Mouse (Mus musculus): ENCODE measurements around the gene Gm4131. TPM values are rescaled to one million over a fixed set of nuclear protein-coding genes. Genes with fewer than 3 reads are reported as not detected.
A peak's percentile ranks its signal among the peaks of the same experiment; 100 is the strongest.

Gene Gm4131
- polyA plus RNA-seq, 1 experiment, result 1.6 TPM

DNA sequence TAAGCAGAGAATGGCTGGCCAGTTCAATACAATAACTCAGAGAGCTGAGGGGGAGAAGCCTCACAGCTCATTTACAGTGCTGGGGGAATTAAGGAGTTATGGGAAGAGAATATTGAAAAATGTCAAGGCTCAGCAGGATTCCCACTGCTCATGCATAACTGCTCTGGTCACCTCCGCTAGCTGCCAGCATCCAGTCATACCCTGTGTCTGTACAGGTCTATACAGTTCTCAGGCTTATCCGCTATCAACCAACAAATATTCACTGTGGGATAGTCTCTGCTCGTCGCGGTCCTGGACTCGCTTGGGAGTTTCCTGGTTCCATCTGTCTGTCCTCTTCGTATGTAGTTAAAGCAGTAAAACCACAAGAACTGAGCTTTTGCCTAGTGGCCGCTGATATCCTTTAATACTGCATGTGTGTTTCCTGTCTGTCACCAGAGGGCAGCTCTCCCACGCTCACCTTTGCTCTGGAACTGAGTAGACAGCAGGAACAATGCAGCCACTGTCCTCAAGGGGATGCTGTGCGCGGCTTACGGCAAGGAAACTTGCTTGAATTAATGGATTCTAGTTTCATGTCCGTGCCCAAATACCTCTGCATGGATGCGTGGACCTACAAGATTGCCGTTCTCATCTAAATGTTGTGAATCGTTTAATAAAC lies 74.4 kb downstream of the Gm4131 start:
- no peaks in the 10 kb centered on the region for H3K36me3 ChIP-seq (ENCODE audit: control insufficient read depth, insufficient read depth, low read length)
- WGBS, result 27% methylated on average over 16 of the region's 16 CpGs
- peak; percentile 84 for DNase-seq
- peak; percentile 100; the same call in 1 of the 2 replicates for TF ChIP-seq CTCF (conservative IDR thresholded peaks at IDR 0.05; ENCODE audit: insufficient read depth, insufficient read length, low read depth, low read length)
- TF ChIP-seq POLR2A (IDR thresholded peaks at IDR 0.05; ENCODE audit: low read depth, low read length), result no peak
- H3K27me3 ChIP-seq (replicated peaks; ENCODE audit: control insufficient read depth, insufficient read depth, low read length), result no peaks in the 10 kb centered on the region
- H3K27ac ChIP-seq (ENCODE audit: insufficient read depth, low read depth, low read length), result no peak overlapping the region
- no peak overlapping the region for H3K4me3 ChIP-seq (ENCODE audit: insufficient read depth, low read depth, low read length)
- H3K4me1 ChIP-seq (ENCODE audit: control insufficient read depth, insufficient read depth, low read length), result no peaks in the 10 kb centered on the region

DNA sequence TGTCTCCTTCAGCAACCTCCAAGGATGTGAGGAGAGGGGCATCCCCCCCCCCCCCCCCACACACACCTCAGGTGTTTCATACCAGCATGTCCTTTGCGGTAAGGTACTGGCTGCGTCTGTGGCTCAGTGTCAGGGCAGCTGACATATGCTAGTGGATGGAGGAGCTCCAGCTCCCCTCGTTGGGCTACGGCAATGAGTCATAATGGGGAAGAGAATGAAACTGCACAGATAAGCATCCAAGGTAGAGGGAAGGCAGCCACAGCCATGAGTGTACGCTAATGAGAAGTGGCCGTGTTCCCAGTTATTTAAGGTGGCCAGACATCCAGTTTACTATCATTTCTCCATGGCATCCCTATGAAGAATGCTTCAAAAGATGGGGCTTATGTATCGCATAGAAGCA lies 78.5 kb downstream of the Gm4131 start:
- 88% methylated on average over 7 of the region's 7 CpGs for WGBS
- Histone ChIP-seq H3K4me1 (ENCODE audit: control insufficient read depth, insufficient read depth, low read length) (no peaks in the 10 kb centered on the region), H3K4me3 (ENCODE audit: insufficient read depth, low read depth, low read length) (no peak overlapping the region), H3K27me3 (replicated peaks; ENCODE audit: control insufficient read depth, insufficient read depth, low read length) (no peaks in the 10 kb centered on the region), H3K36me3 (ENCODE audit: control insufficient read depth, insufficient read depth, low read length) (no peaks in the 10 kb centered on the region), H3K27ac (ENCODE audit: insufficient read depth, low read depth, low read length) (no peak overlapping the region)
- TF ChIP-seq CTCF (conservative IDR thresholded peaks at IDR 0.05; ENCODE audit: insufficient read depth, insufficient read length, low read depth, low read length) (no peak), POLR2A (IDR thresholded peaks at IDR 0.05; ENCODE audit: low read depth, low read length) (no peak)
- no peak for DNase-seq

DNA sequence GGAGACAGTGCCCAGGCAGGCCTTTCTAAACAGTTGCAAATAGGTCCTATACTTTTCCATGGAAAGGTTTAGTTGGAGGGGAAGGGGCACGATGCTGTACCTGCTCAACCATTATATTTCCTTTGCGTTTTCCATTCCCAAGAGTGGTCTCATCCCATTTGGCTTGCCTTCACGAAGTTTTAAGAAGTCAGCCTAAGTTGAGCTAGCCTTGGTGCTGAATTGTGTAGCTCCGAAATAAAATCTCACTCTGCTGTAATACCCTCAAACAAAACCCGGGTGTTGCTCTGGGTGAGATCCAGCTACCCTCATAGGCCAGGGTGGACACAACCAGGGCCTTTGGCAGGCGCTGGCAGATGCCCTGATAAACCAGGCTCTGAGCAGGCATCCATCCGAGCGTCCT lies 85.3 kb downstream of the Gm4131 start:
- H3K27me3 ChIP-seq (replicated peaks; ENCODE audit: control insufficient read depth, insufficient read depth, low read length), result no peaks in the 10 kb centered on the region
- no peak overlapping the region for H3K27ac ChIP-seq (ENCODE audit: insufficient read depth, low read depth, low read length)
- 33% methylated on average over 8 of the region's 8 CpGs for WGBS
- H3K4me1 ChIP-seq (ENCODE audit: control insufficient read depth, insufficient read depth, low read length), result no peaks in the 10 kb centered on the region
- H3K36me3 ChIP-seq (ENCODE audit: control insufficient read depth, insufficient read depth, low read length), result no peaks in the 10 kb centered on the region
- no peak for DNase-seq
- no peak for TF ChIP-seq POLR2A (IDR thresholded peaks at IDR 0.05; ENCODE audit: low read depth, low read length)
- TF ChIP-seq CTCF (conservative IDR thresholded peaks at IDR 0.05; ENCODE audit: insufficient read depth, insufficient read length, low read depth, low read length), result no peak
- no peak overlapping the region for H3K4me3 ChIP-seq (ENCODE audit: insufficient read depth, low read depth, low read length)

DNA sequence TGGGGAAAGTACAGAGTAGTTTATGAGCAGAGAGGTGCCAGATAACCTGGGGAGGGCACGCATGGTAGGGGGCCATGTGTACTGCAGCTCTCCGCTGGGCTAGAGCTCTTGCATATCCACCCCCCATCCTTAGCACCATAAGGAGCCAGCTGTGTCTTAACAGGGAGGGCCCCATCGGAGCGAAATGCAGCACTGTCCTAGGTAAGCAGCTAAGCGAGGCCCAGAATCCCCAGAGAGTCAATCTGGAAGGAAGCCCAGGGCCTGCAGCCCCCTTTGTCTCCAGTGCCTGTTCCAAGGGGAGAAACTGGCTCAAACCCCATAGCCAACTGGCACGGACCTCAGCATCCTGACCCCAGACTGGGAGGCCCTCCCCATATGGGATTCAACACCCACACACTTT lies 87.3 kb downstream of the Gm4131 start:
- TF ChIP-seq POLR2A (IDR thresholded peaks at IDR 0.05; ENCODE audit: low read depth, low read length) (no peak), CTCF (conservative IDR thresholded peaks at IDR 0.05; ENCODE audit: insufficient read depth, insufficient read length, low read depth, low read length) (no peak)
- no peak for DNase-seq
- H3K27ac ChIP-seq (ENCODE audit: insufficient read depth, low read depth, low read length), result no peak overlapping the region
- H3K27me3 ChIP-seq (replicated peaks; ENCODE audit: control insufficient read depth, insufficient read depth, low read length), result no peaks in the 10 kb centered on the region
- no peak overlapping the region for H3K4me3 ChIP-seq (ENCODE audit: insufficient read depth, low read depth, low read length)
- no peaks in the 10 kb centered on the region for H3K4me1 ChIP-seq (ENCODE audit: control insufficient read depth, insufficient read depth, low read length)
- WGBS, result 57% methylated on average over 6 of the region's 6 CpGs
- H3K36me3 ChIP-seq (ENCODE audit: control insufficient read depth, insufficient read depth, low read length), result no peaks in the 10 kb centered on the region

DNA sequence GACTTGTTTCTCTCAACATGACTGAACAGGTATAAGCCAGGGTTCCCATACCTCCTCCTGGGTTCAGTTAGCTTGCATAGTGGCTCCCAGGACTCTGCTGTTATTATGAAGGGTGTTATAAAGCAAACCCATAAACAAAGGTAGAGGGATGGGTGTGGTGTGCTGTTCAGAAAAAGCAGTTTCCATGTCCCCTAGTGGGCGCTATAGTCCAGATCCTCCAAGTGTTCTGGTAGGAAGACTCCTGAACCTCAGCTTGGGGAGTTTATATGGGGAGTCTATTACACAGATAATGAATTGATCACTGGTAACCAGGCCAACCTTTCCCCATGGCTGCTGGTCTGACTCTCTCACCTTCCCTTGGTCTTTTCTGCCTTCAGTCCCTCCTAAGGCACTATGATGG lies 92.2 kb downstream of the Gm4131 start:
- H3K27ac ChIP-seq (ENCODE audit: insufficient read depth, low read depth, low read length), result no peak overlapping the region
- WGBS, result 60% methylated on average over 1 of the region's 1 CpGs
- H3K36me3 ChIP-seq (ENCODE audit: control insufficient read depth, insufficient read depth, low read length), result no peaks in the 10 kb centered on the region
- H3K4me3 ChIP-seq (ENCODE audit: insufficient read depth, low read depth, low read length), result no peak overlapping the region
- DNase-seq, result no peak
- H3K4me1 ChIP-seq (ENCODE audit: control insufficient read depth, insufficient read depth, low read length), result no peaks in the 10 kb centered on the region
- no peaks in the 10 kb centered on the region for H3K27me3 ChIP-seq (replicated peaks; ENCODE audit: control insufficient read depth, insufficient read depth, low read length)
- TF ChIP-seq POLR2A (IDR thresholded peaks at IDR 0.05; ENCODE audit: low read depth, low read length), result no peak

DNA sequence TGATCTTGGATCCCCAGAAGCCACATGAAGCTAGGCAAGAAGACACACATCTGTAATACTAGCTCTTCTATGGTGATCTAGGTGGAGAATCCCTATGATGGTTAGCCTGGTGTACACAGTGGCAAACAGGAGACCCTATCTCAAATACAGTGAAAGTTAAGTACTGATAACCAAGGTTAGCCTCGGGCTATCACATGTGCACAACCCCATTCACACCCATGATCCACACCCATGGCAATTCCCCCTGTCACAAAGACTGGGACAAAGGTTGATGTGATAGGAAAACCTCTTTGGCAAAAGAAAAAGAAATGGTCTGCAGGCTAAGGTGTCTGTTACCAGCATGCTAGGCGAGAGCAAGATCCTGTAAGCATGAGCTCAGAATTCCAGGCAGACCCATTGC lies 94.7 kb downstream of the Gm4131 start:
- TF ChIP-seq CTCF (conservative IDR thresholded peaks at IDR 0.05; ENCODE audit: insufficient read depth, insufficient read length, low read depth, low read length) (no peak), POLR2A (IDR thresholded peaks at IDR 0.05; ENCODE audit: low read depth, low read length) (no peak)
- WGBS, result 84% methylated on average over 2 of the region's 2 CpGs
- Histone ChIP-seq H3K4me3 (ENCODE audit: insufficient read depth, low read depth, low read length) (no peak overlapping the region), H3K36me3 (ENCODE audit: control insufficient read depth, insufficient read depth, low read length) (no peaks in the 10 kb centered on the region), H3K27me3 (replicated peaks; ENCODE audit: control insufficient read depth, insufficient read depth, low read length) (no peaks in the 10 kb centered on the region), H3K27ac (ENCODE audit: insufficient read depth, low read depth, low read length) (no peak overlapping the region), H3K4me1 (ENCODE audit: control insufficient read depth, insufficient read depth, low read length) (no peaks in the 10 kb centered on the region)
- DNase-seq, result no peak

DNA sequence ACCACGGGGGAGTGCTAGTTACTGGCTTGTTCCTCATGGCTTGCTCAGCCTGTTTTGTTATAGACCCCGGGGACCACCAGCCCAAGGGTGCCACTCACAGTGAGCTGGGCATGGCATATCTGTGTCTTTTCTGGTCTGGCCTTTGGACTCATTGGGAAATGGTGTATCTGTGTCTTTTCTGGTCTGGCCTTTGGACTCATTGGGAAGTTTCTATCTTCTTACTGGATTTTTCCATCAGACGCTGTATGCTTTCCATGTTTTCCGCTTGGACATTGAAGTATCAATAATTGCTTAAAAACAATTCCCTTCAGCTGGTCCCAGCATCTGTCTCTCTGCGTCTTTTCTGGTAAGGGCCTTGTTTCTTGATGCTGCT lies 98.0 kb downstream of the Gm4131 start:
- H3K27ac ChIP-seq (ENCODE audit: insufficient read depth, low read depth, low read length), result no peak overlapping the region
- TF ChIP-seq POLR2A (IDR thresholded peaks at IDR 0.05; ENCODE audit: low read depth, low read length) (no peak), CTCF (conservative IDR thresholded peaks at IDR 0.05; ENCODE audit: insufficient read depth, insufficient read length, low read depth, low read length) (no peak)
- WGBS, result 88% methylated on average over 5 of the region's 5 CpGs
- H3K4me1 ChIP-seq (ENCODE audit: control insufficient read depth, insufficient read depth, low read length), result no peaks in the 10 kb centered on the region
- H3K36me3 ChIP-seq (ENCODE audit: control insufficient read depth, insufficient read depth, low read length), result no peaks in the 10 kb centered on the region
- no peaks in the 10 kb centered on the region for H3K27me3 ChIP-seq (replicated peaks; ENCODE audit: control insufficient read depth, insufficient read depth, low read length)
- H3K4me3 ChIP-seq (ENCODE audit: insufficient read depth, low read depth, low read length), result no peak overlapping the region
- no peak for DNase-seq

All from kidney, adult 2 months (tissue).